Mouse (Mus musculus): Measurements from ENCODE around the gene Dusp27. TPM values are rescaled to one million over a fixed set of nuclear protein-coding genes. Genes with fewer than 3 reads are reported as not detected.

Gene Dusp27
- polyA plus RNA-seq, 1 experiment from 2014 or later = 32.2 TPM

GRCm38 (mm10) chr1:166048230-166048911 is 79.4 kb downstream of the Dusp27 start:
- Histone ChIP-seq H3K4me1 (ENCODE audit: control insufficient read depth, insufficient read depth, low read length) (peaks cover 20% of the 10 kb centered on the region), H3K9me3 (replicated peaks; ENCODE audit: control insufficient read depth, low read length) (no peaks in the 10 kb centered on the region), H3K4me3 (ENCODE audit: low read depth, low read length) (peak overlapping the region; percentile 53), H3K27me3 (ENCODE audit: control insufficient read depth, insufficient read depth, low read length) (peaks cover 3% of the 10 kb centered on the region; the same call in 1 of the 2 replicates), H3K4me2 (peak overlapping the region; percentile 71), H3K27ac (ENCODE audit: low read depth, low read length) (no peak overlapping the region), H3K9ac (ENCODE audit: low read depth, low read length) (peak overlapping the region; percentile 44), H3K36me3 (ENCODE audit: control insufficient read depth, insufficient read depth, low read length) (no peaks in the 10 kb centered on the region)
- ATAC-seq (replicated peaks; ENCODE audit: insufficient number of reproducible peaks, low FRiP score, low TSS enrichment) = no peak
- WGBS (ENCODE audit: insufficient replicate concordance) = 2% methylated on average over 23 of the region's 23 CpGs

Other genes with a start within 250 kb of the Dusp27 start
- gene Pou2f1, start 125.2 kb downstream of the Dusp27 start, polyA plus RNA-seq (2014; fragmentation: Nextera tagmentation; extraction: Ambion mirVana) = 16.7 and 17.3 TPM in 2 replicates
- 0.15 TPM in 1 of 2 replicates, not detected in the other for gene Gpa33, start 2.3 kb upstream of the Dusp27 start, polyA plus RNA-seq (2014; fragmentation: Nextera tagmentation; extraction: Ambion mirVana)
- 0.16 TPM in 1 of 2 replicates, not detected in the other for gene Mael, start 110.8 kb upstream of the Dusp27 start, polyA plus RNA-seq (2014; fragmentation: Nextera tagmentation; extraction: Ambion mirVana)
- gene Ildr2, start 126.2 kb upstream of the Dusp27 start, polyA plus RNA-seq (2014; fragmentation: Nextera tagmentation; extraction: Ambion mirVana) = 1.9 TPM in 2 replicates

Measured in heart, embryonic 11.5 days (tissue).